In genomic region chr1:121327344-121328192, GRCm38 (mm10) we compare ENCODE assay signal across 8 mouse cellular contexts. TPM values are rescaled to one million over a fixed set of nuclear protein-coding genes. Genes with fewer than 3 reads are reported as not detected.
A peak's percentile ranks its signal among the peaks of the same experiment; 100 is the strongest.
DNase-seq lines count a peak whose midpoint lies in the region; ATAC-seq lines count a peak whose summit lies in the region.

No protein-coding gene starts in this region.

- no peaks in the 10 kb centered on the region for H3K36me3 ChIP-seq in hindbrain, embryonic 11.5 days (ENCODE audit: control insufficient read depth, insufficient read depth, low read length)

- no peaks in the 10 kb centered on the region for H3K9me3 ChIP-seq in hindbrain, embryonic 11.5 days (ENCODE audit: control insufficient read depth, low read length)

- peak overlapping the region; percentile 86 for H3K9ac ChIP-seq in hindbrain, embryonic 11.5 days (ENCODE audit: low read depth, low read length)

- H3K4me1 ChIP-seq in hindbrain, embryonic 11.5 days (replicated peaks; ENCODE audit: control insufficient read depth, insufficient read depth, low read length): no peaks in the 10 kb centered on the region

- no peaks in the 10 kb centered on the region for H3K27me3 ChIP-seq in hindbrain, embryonic 11.5 days (ENCODE audit: control insufficient read depth, insufficient read depth, low read length)

- ATAC-seq in hindbrain, embryonic 11.5 days (ENCODE audit: low FRiP score): peak; percentile 99

- peak; percentile 95 for DNase-seq in MN1 (ENCODE audit: low spot score)
- peak; percentile 91 for DNase-seq in cerebellum, adult 9-10 months
- DNase-seq in frontal cortex, adult 2 months (ENCODE audit: extremely low spot score in 1 of 2, low spot score in 1 of 2): peak; percentile 82 to 91
- DNase-seq in hindbrain, embryonic 11.5 days (ENCODE audit: low spot score): peak; percentile 94
- DNase-seq in layer of hippocampus, postnatal 10 days (ENCODE audit: low spot score in 2 of 2): peak; percentile 93 to 95
- DNase-seq in lung, postnatal 10 days: peak; percentile 96
- peak; percentile 94 for DNase-seq in ovary, postnatal 36 days (ENCODE audit: low spot score)
- peak; percentile 96 for DNase-seq in thymus, postnatal 25 days

- H3K4me3 ChIP-seq in hindbrain, embryonic 11.5 days (ENCODE audit: low read depth, low read length): peak overlapping the region; percentile 80

- under 1% methylated on average over 54 of the region's 55 CpGs for WGBS in hindbrain, embryonic 11.5 days

- H3K27ac ChIP-seq in hindbrain, embryonic 11.5 days (ENCODE audit: low read depth, low read length): peak overlapping the region; percentile 88

- peak overlapping the region; percentile 76 for H3K4me2 ChIP-seq in hindbrain, embryonic 11.5 days (replicated peaks; ENCODE audit: low read depth, low read length)

RNA-seq across cellular contexts. Expression of gene Insig2, which starts 4.8 kb away (rescaled TPM):
- polyA plus RNA-seq in frontal cortex, adult 2 months (2012; rRNA removed): 52.9 and 55.3 TPM in 2 replicates
- 19.1 and 20.8 TPM in 2 replicates for polyA plus RNA-seq in hindbrain, embryonic 11.5 days (2014; fragmentation: Nextera tagmentation; extraction: Ambion mirVana)
- total RNA-seq in layer of hippocampus, postnatal 10 days (2021): 10 to 100 TPM; 38.9 to 44.9 TPM

Comparison
In these comparisons a context has a peak if more than half of its experiments do, and no peak if none do; other contexts are left out.
1. Peak in every context shown above with its lines: DNase-seq, ATAC-seq, H3K4me3 ChIP-seq and H3K27ac ChIP-seq.